38 mouse cellular contexts compared by ENCODE assay signal in the genomic region with DNA sequence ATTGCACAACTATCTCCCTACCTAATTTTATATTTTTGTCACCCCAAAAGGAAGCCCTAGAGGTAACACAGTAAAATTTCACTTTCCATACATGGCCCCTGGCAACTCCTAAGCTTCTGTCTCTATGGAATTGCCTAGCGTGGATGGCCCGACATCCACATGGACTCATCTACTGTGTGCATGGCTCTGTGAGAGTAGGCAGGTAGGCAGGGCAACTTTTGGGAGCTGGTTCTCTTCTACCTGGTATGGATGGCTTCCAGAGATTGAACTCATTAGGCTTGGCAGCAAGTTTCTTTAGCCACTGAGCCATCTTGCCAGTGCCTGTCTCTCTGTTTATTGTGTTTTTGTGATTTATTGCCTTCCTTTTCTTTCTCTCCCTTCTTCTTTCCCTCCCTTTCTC. TPM values are rescaled to one million over a fixed set of nuclear protein-coding genes. Genes with fewer than 3 reads are reported as not detected.
"Had no signal": no experiment of that assay in that cellular context is flagged by ENCODE, and none has a peak within 500 bp of the region (broad histone marks: within the 10 kb centered on the region; RNA-seq: fewer than 3 reads in every experiment).

No protein-coding gene starts in this region.

- H3K9ac ChIP-seq: heart, embryonic 12.5 days; heart, embryonic 13.5 days; heart, embryonic 15.5 days; hindbrain, embryonic 12.5 days; hindbrain, embryonic 13.5 days; hindbrain, embryonic 14.5 days; hindbrain, embryonic 15.5 days; intestine, embryonic 15.5 days; kidney, embryonic 15.5 days had no signal

- H3K4me1 ChIP-seq: heart, embryonic 10.5 days; hindbrain, embryonic 10.5 days; hindbrain, embryonic 15.5 days; kidney, embryonic 15.5 days had no signal

- H3K36me3 ChIP-seq: heart, embryonic 15.5 days; hindbrain, embryonic 12.5 days; hindbrain, embryonic 15.5 days; intestine, embryonic 15.5 days had no signal

- H3K4me2 ChIP-seq: heart, embryonic 11.5 days; heart, embryonic 12.5 days; heart, embryonic 13.5 days; heart, embryonic 15.5 days; hindbrain, embryonic 12.5 days; hindbrain, embryonic 13.5 days; hindbrain, embryonic 14.5 days; hindbrain, embryonic 15.5 days; intestine, embryonic 15.5 days; kidney, embryonic 15.5 days had no signal

- H3K27ac ChIP-seq: heart, embryonic 10.5 days; heart, embryonic 13.5 days; heart, embryonic 15.5 days; hindbrain, embryonic 10.5 days; hindbrain, embryonic 12.5 days; hindbrain, embryonic 13.5 days; hindbrain, embryonic 14.5 days; hindbrain, embryonic 15.5 days; hindbrain, postnatal 0 days; intestine, embryonic 15.5 days; kidney, embryonic 15.5 days; kidney, postnatal 0 days; layer of hippocampus, adult 2 months had no signal

- H3K27me3 ChIP-seq: heart, embryonic 12.5 days; heart, embryonic 13.5 days; heart, embryonic 15.5 days; hindbrain, embryonic 12.5 days; hindbrain, embryonic 13.5 days; hindbrain, embryonic 15.5 days; intestine, embryonic 15.5 days; kidney, embryonic 15.5 days had no signal

- H3K9me3 ChIP-seq: heart, embryonic 10.5 days; heart, embryonic 12.5 days; heart, embryonic 13.5 days; heart, embryonic 15.5 days; hindbrain, embryonic 10.5 days; hindbrain, embryonic 12.5 days; hindbrain, embryonic 13.5 days; hindbrain, embryonic 15.5 days; intestine, embryonic 15.5 days; kidney, embryonic 15.5 days had no signal

- H3K4me3 ChIP-seq: heart, embryonic 10.5 days; heart, embryonic 12.5 days; heart, embryonic 13.5 days; heart, embryonic 15.5 days; hindbrain, embryonic 10.5 days; hindbrain, embryonic 12.5 days; hindbrain, embryonic 13.5 days; hindbrain, embryonic 15.5 days; intestine, embryonic 15.5 days; kidney, embryonic 15.5 days; layer of hippocampus, adult 2 months had no signal

- ATAC-seq: hindbrain, embryonic 16.5 days; hindbrain, postnatal 0 days; inflammation-experienced regulatory T-cells, adult 6 months; intestine, embryonic 15.5 days; intestine, embryonic 16.5 days; intestine, postnatal 0 days had no signal

- DNase-seq: heart, postnatal 10 days; heart, postnatal 14 days; heart, postnatal 36 days; heart, postnatal 4 days; kidney, adult 11 months; kidney, adult 18-20 months; kidney, adult 2 months; kidney, adult 8-10 months; kidney, adult 9 months; kidney, postnatal 10 days; kidney, postnatal 14 days; kidney, postnatal 25 days; kidney, postnatal 36 days; kidney, postnatal 4 days; layer of hippocampus, adult 9-11 months; layer of hippocampus, postnatal 36 days had no signal

RNA-seq across cellular contexts. Expression of gene Tmem52, which starts 45.9 kb away (rescaled TPM):
- total RNA-seq: heart, postnatal 4 days; hematopoietic stem cell, adult 5-6 weeks had no signal
- polyA plus RNA-seq: heart, embryonic 10.5 days; heart, embryonic 11.5 days; heart, embryonic 12.5 days; heart, embryonic 13.5 days; heart, embryonic 14.5 days; heart, embryonic 15.5 days; heart, embryonic 16.5 days; hindbrain, embryonic 12.5 days; hindbrain, embryonic 13.5 days; inflammation-experienced regulatory T-cells, adult 6 months had no signal
